Mouse (Mus musculus) myocyte (in vitro differentiated cells): ENCODE data around the gene Hpcal1.

ENCODE experiments used
- CEBPB ChIP-seq: IDR thresholded peaks from 2 replicates; pipeline ENCODE4 v1.6.1; 2011; ENCODE audit warnings: mild to moderate bottlenecking, moderate library complexity; ENCODE audit not compliant: poor library complexity, insufficient read depth, severe bottlenecking
- E2F4 ChIP-seq: IDR thresholded peaks from one replicate; pipeline ENCODE4 v1.6.1; 2011; ENCODE audit warnings: mild to moderate bottlenecking, control low read depth, moderate library complexity; ENCODE audit not compliant: insufficient read depth
- MAX ChIP-seq: IDR thresholded peaks from one replicate; pipeline ENCODE4 v1.6.1; 2011; ENCODE audit warnings: low read depth, mild to moderate bottlenecking, control low read depth
- MYOG ChIP-seq, 3 experiments: IDR thresholded peaks; one replicate each; pipeline ENCODE4 v1.6.1; 2011; ENCODE audit warnings: control low read depth in 2 of 3, low read depth in 2 of 3, mild to moderate bottlenecking in 2 of 3; ENCODE audit not compliant: insufficient read length in 2 of 3, control insufficient read depth in 1 of 3, insufficient read depth in 1 of 3
- POLR2A ChIP-seq: IDR thresholded peaks from one replicate; pipeline ENCODE4 v1.6.1; 2011; ENCODE audit warnings: low read depth, mild to moderate bottlenecking, control low read depth, moderate library complexity; ENCODE audit not compliant: insufficient read length
- POLR2AphosphoS2 ChIP-seq: IDR thresholded peaks from one replicate; pipeline ENCODE4 v1.6.1; 2011; ENCODE audit warnings: low read depth, control low read depth; ENCODE audit not compliant: insufficient read length
- REST ChIP-seq: IDR thresholded peaks from one replicate; pipeline ENCODE4 v1.6.1; 2011; ENCODE audit warnings: mild to moderate bottlenecking, control low read depth, moderate library complexity; ENCODE audit not compliant: insufficient read depth, insufficient read length
- SRF ChIP-seq: IDR thresholded peaks from one replicate; pipeline ENCODE4 v1.6.1; 2011; ENCODE audit warnings: low read depth; ENCODE audit not compliant: control insufficient read depth, insufficient read length
- TCF12 ChIP-seq: IDR thresholded peaks from one replicate; pipeline ENCODE4 v1.6.1; 2011; ENCODE audit warnings: mild to moderate bottlenecking, control low read depth; ENCODE audit not compliant: poor library complexity, insufficient read depth, severe bottlenecking
- TCF3 ChIP-seq: IDR thresholded peaks from one replicate; pipeline ENCODE4 v1.6.1; 2011; ENCODE audit warnings: low read depth, control low read depth; ENCODE audit not compliant: insufficient read length
- USF1 ChIP-seq: IDR thresholded peaks from one replicate; pipeline ENCODE4 v1.6.1; 2011; ENCODE audit warnings: low read depth, mild to moderate bottlenecking, control low read depth, moderate library complexity

- no peak for TF ChIP-seq USF1
- TF ChIP-seq TCF12, result no peak
- no peak for TF ChIP-seq SRF
- no peak for TF ChIP-seq POLR2A
- no peak for TF ChIP-seq E2F4
- no peak for TF ChIP-seq MAX
- no peak for TF ChIP-seq MYOG (IDR thresholded peaks at IDR 0.05; ENCODE audit: control insufficient read depth in 1 of 3, insufficient read depth in 1 of 3, insufficient read length in 2 of 3, low read depth in 2 of 3)
- TF ChIP-seq CEBPB, result no peak
- TF ChIP-seq POLR2AphosphoS2, result no peak
- TF ChIP-seq REST, result no peak
- no peak for TF ChIP-seq TCF3
These were observed 32.0 kb downstream of the Hpcal1 start for GRCm38 (mm10) chr12:17722452-17723181.
